Mouse (Mus musculus): Measurements from ENCODE around the gene Ppp4r2. TPM values are rescaled to one million over a fixed set of nuclear protein-coding genes. Genes with fewer than 3 reads are reported as not detected.

Gene Ppp4r2
- polyA plus RNA-seq, 1 experiment from 2014 or later = 35.2 TPM

DNA sequence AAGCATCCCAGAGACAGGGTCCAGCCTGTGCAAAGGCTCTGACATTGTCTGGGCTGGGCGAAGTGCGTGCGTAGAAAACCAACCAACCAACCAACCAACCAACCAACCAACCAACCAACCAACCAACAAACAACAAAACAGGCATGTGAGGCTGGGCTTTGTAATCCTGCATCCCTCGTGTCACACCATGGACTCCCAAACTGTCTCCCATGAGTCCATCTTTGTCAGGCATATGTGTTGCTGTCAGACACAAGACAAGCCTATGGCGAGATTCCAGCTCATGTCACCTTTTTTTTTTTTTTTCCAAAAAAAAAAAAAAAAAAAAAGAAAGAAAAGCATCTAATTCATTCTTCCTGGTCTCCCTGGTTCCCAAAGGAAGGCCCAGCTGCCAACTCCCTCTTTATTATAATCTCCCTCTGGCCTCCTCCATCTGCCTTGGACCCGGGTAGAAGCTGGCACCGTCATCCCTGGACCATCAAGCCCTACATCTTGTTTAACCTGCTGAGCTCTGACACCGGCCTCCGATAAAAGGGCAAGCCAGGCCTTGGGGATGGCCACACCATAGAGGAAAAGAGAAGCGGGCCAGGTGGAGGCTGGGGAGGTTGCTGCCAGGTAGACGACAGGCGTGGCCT, 51.3 kb downstream of the Ppp4r2 start:
- ATAC-seq (ENCODE audit: low FRiP score, low TSS enrichment) (no peak), DNase-seq (peak; percentile 36)
- WGBS = 76% methylated on average over 12 of the region's 12 CpGs
- Histone ChIP-seq H3K9ac (replicated peaks; ENCODE audit: low read length) (no peak overlapping the region), H3K4me3 (replicated peaks; ENCODE audit: low read depth, low read length) (no peak overlapping the region), H3K27ac (replicated peaks; ENCODE audit: low read depth, low read length) (no peak overlapping the region; the same call in 1 of the 2 replicates), H3K36me3 (ENCODE audit: control insufficient read depth, insufficient read depth, low read length) (no peaks in the 10 kb centered on the region), H3K4me1 (ENCODE audit: control insufficient read depth, insufficient read depth, low read length) (no peaks in the 10 kb centered on the region), H3K9me3 (ENCODE audit: control insufficient read depth, low read length) (peaks cover 3% of the 10 kb centered on the region; the same call in 1 of the 2 replicates), H3K27me3 (ENCODE audit: control insufficient read depth, insufficient read depth, low read length) (no peaks in the 10 kb centered on the region), H3K4me2 (ENCODE audit: low read length) (no peak overlapping the region)

DNA sequence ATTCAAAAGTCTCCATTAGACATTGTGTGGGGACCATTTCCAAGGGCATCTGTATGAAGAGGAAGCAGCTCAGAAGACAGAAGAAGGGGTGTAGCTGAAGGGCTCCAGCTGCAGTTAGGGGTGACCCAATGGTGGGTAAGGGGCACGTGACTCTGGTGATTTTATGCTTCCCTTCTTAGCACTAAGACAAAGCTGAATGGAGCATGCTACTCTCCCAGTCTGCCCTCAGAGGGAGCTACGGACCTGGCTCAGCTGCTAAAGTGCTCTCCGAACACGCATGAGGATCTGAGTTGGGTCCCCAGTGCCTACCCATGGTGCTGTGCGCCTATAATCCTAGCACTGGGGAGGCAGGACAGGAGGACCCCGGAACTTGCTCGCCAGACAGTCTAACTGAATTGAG, 52.0 kb downstream of the Ppp4r2 start:
- WGBS = 46% methylated on average over 7 of the region's 7 CpGs
- H3K27ac ChIP-seq (replicated peaks; ENCODE audit: low read depth, low read length) = no peak overlapping the region; the same call in 1 of the 2 replicates
- peak; percentile 51 for DNase-seq

DNA sequence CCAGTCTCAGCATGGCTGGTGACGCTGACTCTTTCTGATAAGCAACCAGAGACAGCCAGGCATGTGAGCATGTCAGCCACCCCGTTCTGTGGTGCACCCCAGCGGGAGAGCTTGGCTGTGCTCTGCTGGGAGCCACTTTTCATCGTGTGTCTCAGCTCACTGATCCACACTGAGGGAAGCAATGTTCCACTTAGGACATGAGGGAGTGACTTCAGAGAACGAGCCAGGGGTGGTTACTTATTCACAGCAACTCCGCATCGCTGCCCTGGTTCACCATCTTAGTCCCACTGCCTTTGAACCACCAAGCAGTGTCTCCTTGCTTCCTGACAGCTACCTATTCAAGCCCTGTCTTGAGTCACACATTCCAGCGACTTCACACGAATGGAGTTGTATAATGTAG, 53.6 kb downstream of the Ppp4r2 start:
- no peak for DNase-seq
- no peaks in the 10 kb centered on the region for H3K4me1 ChIP-seq (ENCODE audit: control insufficient read depth, insufficient read depth, low read length)
- H3K27me3 ChIP-seq (ENCODE audit: control insufficient read depth, insufficient read depth, low read length) = no peaks in the 10 kb centered on the region
- no peak overlapping the region for H3K4me3 ChIP-seq (replicated peaks; ENCODE audit: low read depth, low read length)
- H3K9ac ChIP-seq (replicated peaks; ENCODE audit: low read length) = no peak overlapping the region
- H3K36me3 ChIP-seq (ENCODE audit: control insufficient read depth, insufficient read depth, low read length) = no peaks in the 10 kb centered on the region
- H3K9me3 ChIP-seq (ENCODE audit: control insufficient read depth, low read length) = peaks cover 3% of the 10 kb centered on the region; the same call in 1 of the 2 replicates
- no peak overlapping the region for H3K4me2 ChIP-seq (ENCODE audit: low read length)
- no peak for ATAC-seq (ENCODE audit: low FRiP score, low TSS enrichment)
- no peak overlapping the region for H3K27ac ChIP-seq (replicated peaks; ENCODE audit: low read depth, low read length)
- WGBS = 84% methylated on average over 9 of the region's 9 CpGs

More for the DNA sequence above, 52.0 kb downstream of the Ppp4r2 start:
- ATAC-seq (ENCODE audit: low FRiP score, low TSS enrichment) = no peak
- Histone ChIP-seq H3K4me1 (ENCODE audit: control insufficient read depth, insufficient read depth, low read length) (no peaks in the 10 kb centered on the region), H3K4me3 (replicated peaks; ENCODE audit: low read depth, low read length) (no peak overlapping the region), H3K36me3 (ENCODE audit: control insufficient read depth, insufficient read depth, low read length) (no peaks in the 10 kb centered on the region), H3K9ac (replicated peaks; ENCODE audit: low read length) (no peak overlapping the region), H3K27me3 (ENCODE audit: control insufficient read depth, insufficient read depth, low read length) (no peaks in the 10 kb centered on the region), H3K4me2 (ENCODE audit: low read length) (no peak overlapping the region), H3K9me3 (ENCODE audit: control insufficient read depth, low read length) (peaks cover 3% of the 10 kb centered on the region; the same call in 1 of the 2 replicates)

DNA sequence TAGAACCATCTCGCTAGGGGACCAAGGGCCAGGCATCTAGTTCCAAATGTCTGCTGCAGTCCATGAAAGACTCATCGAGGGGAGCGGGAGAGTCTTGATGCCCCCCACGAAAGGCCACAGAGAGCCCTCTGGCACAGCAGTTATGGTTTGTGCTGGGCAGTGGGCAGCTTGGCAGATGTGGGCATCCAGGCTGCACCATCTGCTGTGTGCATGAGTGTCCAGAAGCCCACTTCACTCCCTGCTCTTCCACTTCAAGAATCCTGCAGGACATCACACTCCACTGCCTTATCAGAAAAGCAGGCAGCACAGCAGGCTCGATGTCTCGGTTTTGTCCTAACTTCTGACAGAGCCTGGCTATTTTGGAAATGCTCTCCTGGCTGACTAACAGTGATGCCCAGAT, 55.9 kb downstream of the Ppp4r2 start:
- Histone ChIP-seq H3K4me1 (ENCODE audit: control insufficient read depth, insufficient read depth, low read length) (no peaks in the 10 kb centered on the region), H3K36me3 (ENCODE audit: control insufficient read depth, insufficient read depth, low read length) (no peaks in the 10 kb centered on the region), H3K4me2 (ENCODE audit: low read length) (no peak overlapping the region), H3K27me3 (ENCODE audit: control insufficient read depth, insufficient read depth, low read length) (no peaks in the 10 kb centered on the region), H3K27ac (replicated peaks; ENCODE audit: low read depth, low read length) (no peak overlapping the region), H3K4me3 (replicated peaks; ENCODE audit: low read depth, low read length) (no peak overlapping the region), H3K9ac (replicated peaks; ENCODE audit: low read length) (no peak overlapping the region), H3K9me3 (ENCODE audit: control insufficient read depth, low read length) (peaks cover 3% of the 10 kb centered on the region; the same call in 1 of the 2 replicates)
- no peak for ATAC-seq (ENCODE audit: low FRiP score, low TSS enrichment)
- WGBS = 78% methylated on average over 6 of the region's 6 CpGs
- DNase-seq = no peak

DNA sequence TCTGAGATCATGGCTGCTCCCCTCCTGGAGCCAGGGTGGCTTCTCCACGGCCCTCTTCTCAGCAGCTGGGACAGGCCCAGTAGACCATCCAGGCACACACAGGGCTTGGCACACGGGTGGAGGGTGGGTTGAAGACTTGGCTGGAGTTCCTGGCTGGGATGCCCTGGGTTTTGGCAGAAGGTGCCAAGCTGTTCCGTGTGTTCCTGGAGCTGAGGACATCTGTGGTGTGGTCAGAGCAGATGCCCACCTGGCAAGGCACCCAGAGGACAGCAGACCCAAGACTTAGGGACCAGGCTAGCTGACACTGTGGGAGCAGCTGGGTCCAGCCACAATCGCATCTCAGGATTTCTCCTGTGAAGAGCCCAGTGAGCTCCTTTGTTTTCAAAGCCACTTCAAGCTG, 59.1 kb downstream of the Ppp4r2 start:
- ATAC-seq (ENCODE audit: low FRiP score, low TSS enrichment) (peak; percentile 37; the same call in 1 of the 2 replicates), DNase-seq (no peak)
- no peaks in the 10 kb centered on the region for H3K36me3 ChIP-seq (ENCODE audit: control insufficient read depth, insufficient read depth, low read length)
- no peaks in the 10 kb centered on the region for H3K4me1 ChIP-seq (ENCODE audit: control insufficient read depth, insufficient read depth, low read length)
- no peak overlapping the region for H3K4me3 ChIP-seq (replicated peaks; ENCODE audit: low read depth, low read length)
- H3K4me2 ChIP-seq (ENCODE audit: low read length) = no peak overlapping the region
- no peak overlapping the region for H3K9ac ChIP-seq (replicated peaks; ENCODE audit: low read length)
- H3K27me3 ChIP-seq (ENCODE audit: control insufficient read depth, insufficient read depth, low read length) = no peaks in the 10 kb centered on the region
- 67% methylated on average over 4 of the region's 4 CpGs for WGBS
- no peak overlapping the region for H3K27ac ChIP-seq (replicated peaks; ENCODE audit: low read depth, low read length)
- no peaks in the 10 kb centered on the region for H3K9me3 ChIP-seq (ENCODE audit: control insufficient read depth, low read length)

DNA sequence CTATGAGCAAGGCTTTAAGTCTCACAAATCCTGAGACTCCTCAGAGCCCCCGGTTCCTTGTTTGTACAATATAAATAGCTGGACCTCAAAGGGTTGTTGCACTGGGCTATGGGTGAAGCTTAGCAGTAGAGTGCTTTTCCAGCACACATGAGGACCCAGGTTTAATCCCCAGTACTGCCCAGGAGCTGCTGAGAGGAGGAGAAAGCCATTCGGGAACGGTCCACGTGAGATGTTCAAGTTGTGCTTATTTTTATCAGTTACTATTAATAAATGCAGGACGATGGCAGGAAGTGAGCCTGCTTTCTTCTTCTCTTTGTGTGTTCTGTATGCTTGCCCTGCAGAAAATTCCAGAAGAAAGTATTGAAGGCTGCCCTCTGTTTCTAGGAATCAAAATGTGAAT, 59.7 kb downstream of the Ppp4r2 start:
- DNase-seq (no peak), ATAC-seq (ENCODE audit: low FRiP score, low TSS enrichment) (no peak)
- no peak overlapping the region for H3K27ac ChIP-seq (replicated peaks; ENCODE audit: low read depth, low read length)
- H3K4me1 ChIP-seq (ENCODE audit: control insufficient read depth, insufficient read depth, low read length) = no peaks in the 10 kb centered on the region
- no peak overlapping the region for H3K4me2 ChIP-seq (ENCODE audit: low read length)
- no peak overlapping the region for H3K9ac ChIP-seq (replicated peaks; ENCODE audit: low read length)
- H3K4me3 ChIP-seq (replicated peaks; ENCODE audit: low read depth, low read length) = no peak overlapping the region
- no peaks in the 10 kb centered on the region for H3K9me3 ChIP-seq (ENCODE audit: control insufficient read depth, low read length)
- 84% methylated on average over 5 of the region's 5 CpGs for WGBS
- no peaks in the 10 kb centered on the region for H3K27me3 ChIP-seq (ENCODE audit: control insufficient read depth, insufficient read depth, low read length)
- no peaks in the 10 kb centered on the region for H3K36me3 ChIP-seq (ENCODE audit: control insufficient read depth, insufficient read depth, low read length)

DNA sequence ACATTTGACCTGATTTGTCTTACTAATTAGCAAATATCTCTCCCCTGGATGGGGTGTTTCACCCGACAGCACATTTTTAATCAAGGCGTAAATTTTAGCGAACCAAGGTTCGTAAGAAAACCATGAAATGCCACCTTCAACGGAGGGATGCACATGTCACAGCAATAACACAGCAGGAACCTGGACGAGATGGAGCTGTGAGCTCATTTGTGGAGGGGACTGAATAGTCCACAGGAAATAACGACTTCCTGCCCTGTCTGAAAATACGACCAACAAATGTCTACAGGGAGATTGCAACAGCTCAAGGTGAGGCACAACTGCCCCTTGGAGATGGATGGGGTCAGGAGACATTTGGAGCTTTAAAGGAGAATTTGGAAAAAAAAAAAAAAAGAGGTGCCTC, 61.8 kb downstream of the Ppp4r2 start:
- 72% methylated on average over 8 of the region's 8 CpGs for WGBS
- DNase-seq = no peak
- no peak for ATAC-seq (ENCODE audit: low FRiP score, low TSS enrichment)
- Histone ChIP-seq H3K9me3 (ENCODE audit: control insufficient read depth, low read length) (no peaks in the 10 kb centered on the region), H3K4me2 (ENCODE audit: low read length) (no peak overlapping the region), H3K27ac (replicated peaks; ENCODE audit: low read depth, low read length) (no peak overlapping the region), H3K4me3 (replicated peaks; ENCODE audit: low read depth, low read length) (no peak overlapping the region), H3K4me1 (ENCODE audit: control insufficient read depth, insufficient read depth, low read length) (no peaks in the 10 kb centered on the region), H3K36me3 (ENCODE audit: control insufficient read depth, insufficient read depth, low read length) (no peaks in the 10 kb centered on the region), H3K9ac (replicated peaks; ENCODE audit: low read length) (no peak overlapping the region), H3K27me3 (ENCODE audit: control insufficient read depth, insufficient read depth, low read length) (no peaks in the 10 kb centered on the region)

DNA sequence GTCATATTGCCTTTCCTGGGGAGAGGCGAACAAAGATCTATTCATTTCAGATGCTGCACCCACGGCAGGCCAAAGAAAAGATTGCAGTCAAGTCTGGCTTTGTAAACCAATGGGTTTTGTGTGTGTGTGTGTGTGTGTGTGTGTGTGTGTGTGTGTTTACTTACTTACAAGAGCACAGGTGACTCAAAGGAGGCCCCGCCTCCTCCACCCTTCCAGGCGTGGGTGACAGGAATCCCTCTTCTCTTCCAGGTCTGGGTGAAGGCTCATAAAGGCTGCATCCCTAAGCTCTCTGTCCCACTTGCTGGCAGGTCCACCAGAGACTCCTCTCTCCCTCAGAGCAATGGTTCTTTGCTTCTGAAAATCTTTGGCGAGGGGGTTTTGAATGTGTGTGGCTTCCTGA, 63.5 kb downstream of the Ppp4r2 start:
- H3K27me3 ChIP-seq (ENCODE audit: control insufficient read depth, insufficient read depth, low read length) = no peaks in the 10 kb centered on the region

DNA sequence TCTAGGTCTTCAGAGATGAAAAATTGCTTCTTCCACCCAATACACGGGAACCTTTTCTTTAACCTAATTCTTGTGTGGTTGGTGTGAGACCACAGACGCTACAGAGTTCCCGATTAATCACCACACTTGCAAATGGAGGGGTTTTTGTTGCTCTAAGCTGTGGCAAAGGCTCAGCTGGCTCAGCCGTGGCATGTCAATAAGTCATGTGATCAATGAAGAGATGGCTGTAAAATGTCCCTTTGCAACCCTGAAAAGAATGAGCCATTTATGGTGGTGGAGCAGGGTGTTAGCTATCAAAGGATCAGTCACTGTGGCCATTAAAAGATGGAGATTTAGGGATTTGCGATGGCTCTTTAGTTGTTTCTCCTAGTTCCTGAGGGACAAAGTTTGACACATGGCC, 71.0 kb downstream of the Ppp4r2 start:
- H3K4me1 ChIP-seq (ENCODE audit: control insufficient read depth, insufficient read depth, low read length) = 0 out of 2 replicates have a peak, but pooled peaks cover 2% of the 10 kb centered on the region
- 58% methylated on average over 5 of the region's 5 CpGs for WGBS

More for the DNA sequence above, 63.5 kb downstream of the Ppp4r2 start:
- H3K4me1 ChIP-seq (ENCODE audit: control insufficient read depth, insufficient read depth, low read length) = no peaks in the 10 kb centered on the region
- no peaks in the 10 kb centered on the region for H3K36me3 ChIP-seq (ENCODE audit: control insufficient read depth, insufficient read depth, low read length)
- ATAC-seq (ENCODE audit: low FRiP score, low TSS enrichment) = no peak
- no peak overlapping the region for H3K4me2 ChIP-seq (ENCODE audit: low read length)
- 70% methylated on average over 5 of the region's 5 CpGs for WGBS
- H3K9me3 ChIP-seq (ENCODE audit: control insufficient read depth, low read length) = no peaks in the 10 kb centered on the region
- H3K27ac ChIP-seq (replicated peaks; ENCODE audit: low read depth, low read length) = no peak overlapping the region
- H3K4me3 ChIP-seq (replicated peaks; ENCODE audit: low read depth, low read length) = no peak overlapping the region
- no peak for DNase-seq
- H3K9ac ChIP-seq (replicated peaks; ENCODE audit: low read length) = no peak overlapping the region

More for the DNA sequence above, 71.0 kb downstream of the Ppp4r2 start:
- ATAC-seq (ENCODE audit: low FRiP score, low TSS enrichment) (no peak), DNase-seq (no peak)
- H3K36me3 ChIP-seq (ENCODE audit: control insufficient read depth, insufficient read depth, low read length) = no peaks in the 10 kb centered on the region
- H3K9ac ChIP-seq (replicated peaks; ENCODE audit: low read length) = no peak overlapping the region
- no peaks in the 10 kb centered on the region for H3K27me3 ChIP-seq (ENCODE audit: control insufficient read depth, insufficient read depth, low read length)
- no peak overlapping the region for H3K27ac ChIP-seq (replicated peaks; ENCODE audit: low read depth, low read length)
- H3K4me3 ChIP-seq (replicated peaks; ENCODE audit: low read depth, low read length) = no peak overlapping the region
- H3K9me3 ChIP-seq (ENCODE audit: control insufficient read depth, low read length) = no peaks in the 10 kb centered on the region
- H3K4me2 ChIP-seq (ENCODE audit: low read length) = no peak overlapping the region

Data from midbrain, embryonic 14.5 days (tissue).